Mouse (Mus musculus) liver, embryonic 11.5 days (tissue): Measurements from ENCODE around the gene Dnah3. TPM values are rescaled to one million over a fixed set of nuclear protein-coding genes. Genes with fewer than 3 reads are reported as not detected.

Source experiments
- ATAC-seq: fragments of 200-750 bp; cut with Nextera tagmentation; replicated peaks from 2 replicates; pipeline ENCODE4 v1.8.0; 2017; ENCODE audit warnings: moderate number of reproducible peaks, mild to moderate bottlenecking, moderate TSS enrichment, moderate library complexity; ENCODE audit not compliant: low FRiP score
- DNase-seq: peaks from one replicate; pipeline ENCODE4 v3.0.0-alpha.2; 2017; ENCODE audit warnings: low spot score
- H3K27ac ChIP-seq: fragments of 300-500 bp; sonication (generic); 2 replicates; pipeline ENCODE4 v1.5.1; 2014; ENCODE audit warnings: mild to moderate bottlenecking, low read depth, low read length, control low read depth
- H3K27me3 ChIP-seq: fragments of 300-500 bp; sonication (generic); replicated peaks from 2 replicates; pipeline ENCODE4 v1.6.1; 2014; ENCODE audit warnings: low read length, mixed read lengths; ENCODE audit not compliant: control insufficient read depth, insufficient read depth
- H3K36me3 ChIP-seq: fragments of 300-500 bp; sonication (generic); 2 replicates; pipeline ENCODE4 v1.6.1; 2014; ENCODE audit warnings: mild to moderate bottlenecking, low read length, moderate library complexity, mixed read lengths; ENCODE audit not compliant: control insufficient read depth, insufficient read depth
- H3K4me1 ChIP-seq: fragments of 300-500 bp; sonication (generic); replicated peaks from 2 replicates; pipeline ENCODE4 v1.6.1; 2014; ENCODE audit warnings: low read length, mixed read lengths; ENCODE audit not compliant: control insufficient read depth, insufficient read depth
- H3K4me2 ChIP-seq: fragments of 300-500 bp; sonication (generic); 2 replicates; pipeline ENCODE4 v1.6.1; 2014; ENCODE audit warnings: mild to moderate bottlenecking, control low read depth, moderate library complexity
- H3K4me3 ChIP-seq: fragments of 300-500 bp; sonication (generic); 2 replicates; pipeline ENCODE4 v1.5.1; 2014; ENCODE audit warnings: low read depth, low read length, control low read depth
- H3K9ac ChIP-seq: fragments of 300-500 bp; sonication (generic); 2 replicates; pipeline ENCODE4 v1.6.1; 2014; ENCODE audit warnings: low read depth, low read length, control low read depth
- H3K9me3 ChIP-seq: fragments of 300-500 bp; sonication (generic); 2 replicates; pipeline ENCODE4 v1.6.1; 2016; ENCODE audit warnings: low read length, inconsistent platforms, mixed read lengths; ENCODE audit not compliant: control insufficient read depth
- WGBS: fragments of 180-500 bp; shearing (Covaris S2); extraction: QIAGEN DNeasy Blood & Tissue Kit; methylation state at CpG from one replicate; pipeline ENCODE4 v1.1.7; 2014; 5-methylcytosine and 5-hydroxymethylcytosine counted together
- polyA plus RNA-seq: library from polyadenylated mRNA; unstranded; fragments of >200 nt; fragmentation: Nextera tagmentation; extraction: Ambion mirVana; gene quantifications from 2 replicates; pipeline ENCODE4 v1.2.1, GENCODE M21; 2014

Dnah3 gene
- polyA plus RNA-seq, 1 experiment from 2014 or later = not detected

DNA sequence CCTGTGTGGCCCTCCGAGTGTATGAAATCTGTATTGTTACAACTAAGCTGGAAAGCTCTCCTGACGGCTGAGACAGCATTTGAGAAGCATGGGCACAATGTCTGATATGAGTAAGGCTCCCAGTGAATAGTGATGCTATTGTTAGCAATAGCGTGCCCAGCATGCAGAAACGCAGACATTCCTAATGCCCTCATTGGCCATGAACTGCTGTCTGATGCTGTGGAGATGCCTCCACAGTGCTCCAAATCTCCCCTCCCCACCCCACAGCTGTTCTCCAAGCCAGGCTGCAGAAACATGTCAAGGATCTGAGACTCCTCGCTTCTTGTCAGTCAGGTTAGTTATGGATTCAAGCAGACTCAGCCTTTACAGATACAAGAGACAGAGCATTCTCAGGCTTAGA is 58.7 kb downstream of the Dnah3 start:
- Histone ChIP-seq H3K36me3 (no peaks in the 10 kb centered on the region), H3K9me3 (no peaks in the 10 kb centered on the region), H3K27me3 (no peaks in the 10 kb centered on the region), H3K4me1 (no peaks in the 10 kb centered on the region), H3K27ac (no peak overlapping the region), H3K4me3 (no peak overlapping the region), H3K9ac (no peak overlapping the region), H3K4me2 (no peak overlapping the region)
- DNase-seq = no peak
- WGBS = 80% methylated on average over 5 of the region's 5 CpGs
- no peak for ATAC-seq

DNA sequence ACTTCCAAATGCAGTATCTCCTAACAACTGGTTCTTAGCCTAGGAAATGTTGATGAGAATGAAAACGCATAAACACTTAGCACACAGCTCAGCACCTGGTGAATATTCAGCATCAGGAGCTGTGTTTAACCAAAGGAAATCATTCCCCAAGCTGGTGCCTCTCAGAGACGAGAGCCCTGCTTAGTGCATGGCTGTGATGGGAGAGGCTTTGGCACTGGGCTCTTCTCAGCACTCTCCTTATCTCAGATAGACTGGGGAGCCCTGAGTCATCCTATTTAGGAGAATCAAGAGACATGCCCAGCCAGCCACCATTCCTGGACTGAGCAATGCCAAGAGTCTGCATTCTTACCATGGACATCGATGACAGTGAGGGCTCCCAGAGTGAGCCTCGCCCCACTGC is 60.1 kb downstream of the Dnah3 start:
- ATAC-seq (no peak), DNase-seq (no peak)
- no peak overlapping the region for H3K9ac ChIP-seq
- no peaks in the 10 kb centered on the region for H3K27me3 ChIP-seq
- H3K36me3 ChIP-seq = no peaks in the 10 kb centered on the region
- H3K27ac ChIP-seq = no peak overlapping the region
- H3K9me3 ChIP-seq = no peaks in the 10 kb centered on the region
- no peak overlapping the region for H3K4me2 ChIP-seq
- WGBS = 66% methylated on average over 4 of the region's 4 CpGs
- no peak overlapping the region for H3K4me3 ChIP-seq
- no peaks in the 10 kb centered on the region for H3K4me1 ChIP-seq

- no peak overlapping the region for H3K4me2 ChIP-seq
- 79% methylated on average over 1 of the region's 1 CpGs for WGBS
- no peak overlapping the region for H3K9ac ChIP-seq
- no peak for ATAC-seq
- H3K27me3 ChIP-seq = no peaks in the 10 kb centered on the region
- H3K27ac ChIP-seq = no peak overlapping the region
- no peak overlapping the region for H3K4me3 ChIP-seq
- H3K4me1 ChIP-seq = no peaks in the 10 kb centered on the region
- no peaks in the 10 kb centered on the region for H3K9me3 ChIP-seq
- no peak for DNase-seq
- no peaks in the 10 kb centered on the region for H3K36me3 ChIP-seq
Observed at GRCm38 (mm10) chr7:120034566-120034965, 60.5 kb downstream of the Dnah3 start.

- no peaks in the 10 kb centered on the region for H3K4me1 ChIP-seq
- H3K9me3 ChIP-seq = no peaks in the 10 kb centered on the region; the same call in 1 of the 2 replicates
- DNase-seq (no peak), ATAC-seq (no peak)
- H3K4me2 ChIP-seq = no peak overlapping the region
- H3K27me3 ChIP-seq = no peaks in the 10 kb centered on the region
- H3K4me3 ChIP-seq = no peak overlapping the region
- no peaks in the 10 kb centered on the region for H3K36me3 ChIP-seq
- 69% methylated on average over 1 of the region's 1 CpGs for WGBS
- H3K27ac ChIP-seq = no peak overlapping the region
- H3K9ac ChIP-seq = no peak overlapping the region
Observed at GRCm38 (mm10) chr7:120028669-120029068, 66.4 kb downstream of the Dnah3 start.

DNA sequence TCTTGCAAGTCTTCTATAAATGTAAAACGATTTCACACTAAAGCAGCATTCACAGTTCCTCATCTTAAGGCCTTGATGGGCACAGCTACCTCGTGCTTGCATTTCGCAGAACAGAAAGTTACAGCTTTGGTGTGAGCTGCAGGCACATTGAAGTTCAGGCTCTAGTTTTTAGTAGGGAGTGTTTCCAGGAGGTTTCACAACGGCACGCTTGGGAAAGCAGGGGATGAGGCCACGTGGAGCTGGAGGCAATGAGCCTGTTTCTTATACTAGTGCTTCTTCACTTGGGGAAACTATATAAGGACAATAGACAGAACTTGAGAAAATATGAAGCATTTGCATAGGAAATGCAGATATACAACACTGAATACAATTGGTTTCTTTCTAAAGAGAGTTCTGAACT is 98.0 kb downstream of the Dnah3 start:
- ATAC-seq (no peak), DNase-seq (no peak)
- Histone ChIP-seq H3K9me3 (no peaks in the 10 kb centered on the region), H3K4me1 (no peaks in the 10 kb centered on the region), H3K9ac (no peak overlapping the region), H3K27ac (no peak overlapping the region), H3K27me3 (no peaks in the 10 kb centered on the region), H3K4me3 (no peak overlapping the region), H3K4me2 (no peak overlapping the region), H3K36me3 (no peaks in the 10 kb centered on the region)
- 75% methylated on average over 6 of the region's 6 CpGs for WGBS

- Histone ChIP-seq H3K27me3 (no peaks in the 10 kb centered on the region), H3K36me3 (no peaks in the 10 kb centered on the region), H3K4me1 (no peaks in the 10 kb centered on the region), H3K9me3 (no peaks in the 10 kb centered on the region), H3K4me2 (no peak overlapping the region), H3K4me3 (no peak overlapping the region), H3K9ac (no peak overlapping the region), H3K27ac (no peak overlapping the region)
- no peak for DNase-seq
- 65% methylated on average over 3 of the region's 3 CpGs for WGBS
- ATAC-seq = no peak
Observed at GRCm38 (mm10) chr7:119985279-119985912, 109.7 kb downstream of the Dnah3 start.

- no peaks in the 10 kb centered on the region for H3K4me1 ChIP-seq
- ATAC-seq = no peak
- 90% methylated on average over 3 of the region's 3 CpGs for WGBS
Observed at GRCm38 (mm10) chr7:119980170-119980569, 114.9 kb downstream of the Dnah3 start.

DNA sequence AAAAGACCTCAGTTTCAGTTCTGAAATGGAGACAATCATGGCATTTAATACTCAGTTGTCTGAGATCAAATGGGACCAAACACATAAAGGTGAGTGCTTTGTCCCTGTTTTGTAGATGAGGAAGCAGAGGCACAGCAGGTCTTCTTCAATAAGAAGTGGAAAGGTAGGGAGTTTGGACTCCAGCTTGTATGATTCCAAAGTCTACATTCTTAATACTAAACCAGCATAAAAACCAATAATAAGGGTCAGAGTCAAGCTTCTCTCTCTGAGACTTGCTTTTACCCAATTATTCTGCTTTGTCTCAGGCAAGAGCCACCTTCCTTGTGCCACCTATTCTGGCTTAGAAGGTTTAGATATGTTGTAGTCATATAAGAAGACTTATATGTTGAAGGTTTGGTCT is 116.5 kb downstream of the Dnah3 start:
- no peak overlapping the region for H3K27ac ChIP-seq
- no peaks in the 10 kb centered on the region for H3K9me3 ChIP-seq
- no peak overlapping the region for H3K9ac ChIP-seq
- H3K4me3 ChIP-seq = no peak overlapping the region
- DNase-seq (no peak), ATAC-seq (no peak)
- H3K4me2 ChIP-seq = no peak overlapping the region
- H3K36me3 ChIP-seq = no peaks in the 10 kb centered on the region
- no peaks in the 10 kb centered on the region for H3K4me1 ChIP-seq
- no peaks in the 10 kb centered on the region for H3K27me3 ChIP-seq

More at GRCm38 (mm10) chr7:119980170-119980569, 114.9 kb downstream of the Dnah3 start:
- no peak overlapping the region for H3K4me3 ChIP-seq
- no peak overlapping the region for H3K4me2 ChIP-seq
- H3K36me3 ChIP-seq = no peaks in the 10 kb centered on the region
- H3K27ac ChIP-seq = no peak overlapping the region
- DNase-seq = no peak
- H3K27me3 ChIP-seq = no peaks in the 10 kb centered on the region
- H3K9ac ChIP-seq = no peak overlapping the region
- H3K9me3 ChIP-seq = no peaks in the 10 kb centered on the region

GRCm38 (mm10) chr7:119977574-119977973 is 117.5 kb downstream of the Dnah3 start:
- WGBS = 63% methylated on average over 7 of the region's 7 CpGs
- ATAC-seq (no peak), DNase-seq (no peak)
- no peaks in the 10 kb centered on the region for H3K36me3 ChIP-seq
- no peak overlapping the region for H3K4me3 ChIP-seq
- H3K4me1 ChIP-seq = no peaks in the 10 kb centered on the region
- no peaks in the 10 kb centered on the region for H3K9me3 ChIP-seq
- H3K27me3 ChIP-seq = no peaks in the 10 kb centered on the region
- no peak overlapping the region for H3K9ac ChIP-seq
- H3K27ac ChIP-seq = no peak overlapping the region
- H3K4me2 ChIP-seq = no peak overlapping the region
